Mouse (Mus musculus): Measurements from ENCODE around the gene Sec14l2.

DNA sequence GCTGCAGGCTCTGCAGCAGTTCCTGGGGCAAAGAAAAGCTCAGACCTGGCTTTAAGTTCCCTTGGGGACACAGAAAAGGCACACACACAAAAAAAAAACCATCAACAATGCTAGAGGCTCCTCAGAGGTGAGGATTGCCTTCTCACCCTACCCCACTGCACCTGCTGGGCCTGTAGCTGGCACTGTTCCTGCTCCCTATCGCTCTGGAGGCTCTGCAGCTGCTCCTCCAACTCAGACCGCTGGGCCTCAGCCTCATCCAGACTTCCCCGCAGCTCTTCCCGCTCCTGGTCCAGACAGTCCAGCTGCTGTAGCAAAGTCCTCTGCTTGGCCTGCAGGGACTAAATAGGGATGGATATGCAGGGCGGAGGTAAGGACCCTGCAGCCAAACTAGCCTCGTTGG is 23.2 kb upstream of the Sec14l2 start:
- TF ChIP-seq POLR2A (IDR thresholded peaks at IDR 0.05; ENCODE audit: borderline replicate concordance, extremely low read depth, insufficient read depth, insufficient read length, poor library complexity, severe bottlenecking) = no peak
- TF ChIP-seq CTCF (IDR thresholded peaks at IDR 0.05; ENCODE audit: borderline replicate concordance, extremely low read depth, insufficient read depth, insufficient read length) = no peak

All from brain, embryonic 14.5 days (tissue).